Mouse (Mus musculus) lung, postnatal 0 days (tissue): ENCODE measurements around the gene Dhh. TPM values are rescaled to one million over a fixed set of nuclear protein-coding genes. Genes with fewer than 3 reads are reported as not detected.

Source experiments
- ATAC-seq: fragments of 200-750 bp; cut with Nextera tagmentation; 2 replicates; pipeline ENCODE4 v1.8.0; 2017; ENCODE audit warnings: moderate library complexity
- DNase-seq: peaks from one replicate; pipeline ENCODE4 v3.0.0-alpha.2; 2016; ENCODE audit warnings: low spot score
- H3K27ac ChIP-seq: fragments of 300-500 bp; sonication (generic); 2 replicates; pipeline ENCODE4 v1.5.1; 2014; ENCODE audit warnings: antibody characterized with exemption, mild to moderate bottlenecking, low read length, mixed read lengths
- H3K27me3 ChIP-seq: fragments of 300-500 bp; sonication (generic); replicated peaks from 2 replicates; pipeline ENCODE4 v1.6.1; 2014; ENCODE audit warnings: low read length, mixed read lengths; ENCODE audit not compliant: insufficient read depth
- H3K36me3 ChIP-seq: fragments of 300-500 bp; sonication (generic); 2 replicates; pipeline ENCODE4 v1.6.1; 2014; ENCODE audit warnings: low read length, mixed read lengths; ENCODE audit not compliant: insufficient read depth
- H3K4me1 ChIP-seq: fragments of 300-500 bp; sonication (generic); 2 replicates; pipeline ENCODE4 v1.6.1; 2014; ENCODE audit warnings: antibody characterized with exemption, low read depth, low read length, mixed read lengths; ENCODE audit not compliant: insufficient read depth
- H3K4me2 ChIP-seq: fragments of 300-500 bp; sonication (generic); replicated peaks from 2 replicates; pipeline ENCODE4 v1.6.1; 2014; ENCODE audit warnings: low read depth, mild to moderate bottlenecking, low read length, moderate library complexity, mixed read lengths
- H3K4me3 ChIP-seq: fragments of 300-500 bp; sonication (generic); 2 replicates; pipeline ENCODE4 v1.5.1; 2014; ENCODE audit warnings: low read depth, low read length
- H3K9ac ChIP-seq: fragments of 300-500 bp; sonication (generic); replicated peaks from 2 replicates; pipeline ENCODE4 v1.6.1; 2014; ENCODE audit warnings: low read depth, mild to moderate bottlenecking
- H3K9me3 ChIP-seq: fragments of 300-500 bp; sonication (generic); 2 replicates; pipeline ENCODE4 v1.6.1; 2016; ENCODE audit warnings: low read length, mixed read lengths
- CTCF ChIP-seq: IDR thresholded peaks from 2 replicates; pipeline ENCODE4 v1.5.1; 2016; ENCODE audit warnings: antibody characterized with exemption, mild to moderate bottlenecking
- EP300 ChIP-seq: IDR thresholded peaks from 2 replicates; pipeline ENCODE4 v1.6.1; 2016; ENCODE audit warnings: antibody characterized with exemption, mild to moderate bottlenecking, control low read depth
- WGBS: fragments of 180-500 bp; shearing (Covaris S2); extraction: QIAGEN DNeasy Blood & Tissue Kit; methylation state at CpG from one replicate; pipeline ENCODE4 v1.1.7; 2014; 5-methylcytosine and 5-hydroxymethylcytosine counted together
- polyA plus RNA-seq: library from polyadenylated mRNA; unstranded; fragments of >200 nt; fragmentation: Nextera tagmentation; extraction: Ambion mirVana; gene quantifications from 2 replicates; pipeline ENCODE4 v1.2.1, GENCODE M21; 2015

Gene Dhh
- polyA plus RNA-seq, 1 experiment from 2014 or later = 6.6 TPM

GRCm38 (mm10) chr15:98849956-98850600 is 48.3 kb downstream of the Dhh start:
- H3K4me2 ChIP-seq = no peak overlapping the region
- DNase-seq (no peak), ATAC-seq (no peak)
- H3K4me3 ChIP-seq = no peak overlapping the region
- H3K9ac ChIP-seq = no peak overlapping the region
- no peaks in the 10 kb centered on the region for H3K9me3 ChIP-seq
- no peak overlapping the region for H3K27ac ChIP-seq
- H3K4me1 ChIP-seq = no peaks in the 10 kb centered on the region
- peaks cover 84% of the 10 kb centered on the region for H3K36me3 ChIP-seq
- H3K27me3 ChIP-seq = no peaks in the 10 kb centered on the region
- WGBS = 85% methylated on average over 16 of the region's 16 CpGs
- TF ChIP-seq EP300 = no peak

- ATAC-seq (no peak), DNase-seq (no peak)
- Histone ChIP-seq H3K4me3 (no peak overlapping the region), H3K9ac (no peak overlapping the region), H3K27me3 (no peaks in the 10 kb centered on the region), H3K4me1 (no peaks in the 10 kb centered on the region), H3K27ac (no peak overlapping the region), H3K36me3 (peaks cover 84% of the 10 kb centered on the region), H3K9me3 (no peaks in the 10 kb centered on the region), H3K4me2 (no peak overlapping the region)
- 95% methylated on average over 11 of the region's 11 CpGs for WGBS
- TF ChIP-seq EP300 (no peak), CTCF (no peak)
These were observed 49.2 kb downstream of the Dhh start for GRCm38 (mm10) chr15:98849165-98849564.

- Histone ChIP-seq H3K4me3 (no peak overlapping the region), H3K36me3 (peaks cover 77% of the 10 kb centered on the region), H3K27me3 (no peaks in the 10 kb centered on the region), H3K4me2 (no peak overlapping the region), H3K9ac (no peak overlapping the region), H3K4me1 (no peaks in the 10 kb centered on the region), H3K27ac (no peak overlapping the region), H3K9me3 (no peaks in the 10 kb centered on the region)
- 92% methylated on average over 8 of the region's 8 CpGs for WGBS
- no peak for ATAC-seq
- no peak for DNase-seq
- TF ChIP-seq CTCF (no peak), EP300 (no peak)
These were observed 52.2 kb downstream of the Dhh start for GRCm38 (mm10) chr15:98846140-98846539.

GRCm38 (mm10) chr15:98845149-98845548 is 53.2 kb downstream of the Dhh start:
- Histone ChIP-seq H3K9me3 (no peaks in the 10 kb centered on the region), H3K27ac (no peak overlapping the region), H3K4me3 (no peak overlapping the region), H3K4me2 (no peak overlapping the region), H3K4me1 (no peaks in the 10 kb centered on the region), H3K9ac (no peak overlapping the region), H3K36me3 (peaks cover 77% of the 10 kb centered on the region), H3K27me3 (no peaks in the 10 kb centered on the region)
- WGBS = 96% methylated on average over 2 of the region's 2 CpGs
- ATAC-seq (no peak), DNase-seq (no peak)
- no peak for TF ChIP-seq CTCF
- no peak for TF ChIP-seq EP300

- H3K36me3 ChIP-seq = peaks cover 79% of the 10 kb centered on the region
- H3K9ac ChIP-seq = no peak overlapping the region
- ATAC-seq = no peak
- no peak overlapping the region for H3K27ac ChIP-seq
- H3K4me2 ChIP-seq = no peak overlapping the region
- no peaks in the 10 kb centered on the region for H3K27me3 ChIP-seq
- 88% methylated on average over 11 of the region's 11 CpGs for WGBS
- no peaks in the 10 kb centered on the region for H3K4me1 ChIP-seq
- TF ChIP-seq CTCF = no peak
- TF ChIP-seq EP300 = no peak
- H3K4me3 ChIP-seq = no peak overlapping the region
- no peak for DNase-seq
- H3K9me3 ChIP-seq = no peaks in the 10 kb centered on the region
These were observed 54.6 kb downstream of the Dhh start for GRCm38 (mm10) chr15:98843595-98844223.

Other genes with a start within 250 kb of the Dhh start
- 14.5 and 17.5 TPM in 2 replicates for gene Ddx23, start 235.6 kb downstream of the Dhh start, polyA plus RNA-seq
- gene Rnd1, start 221.1 kb downstream of the Dhh start, polyA plus RNA-seq = 3.1 and 3.9 TPM in 2 replicates
- 3.7 and 5.1 TPM in 2 replicates for gene Ccdc65, start 190.3 kb downstream of the Dhh start, polyA plus RNA-seq
- 45.2 and 45.5 TPM in 2 replicates for gene Fkbp11, start 170.3 kb downstream of the Dhh start, polyA plus RNA-seq
- gene Arf3, start 135.3 kb downstream of the Dhh start, polyA plus RNA-seq = 47.1 and 56.0 TPM in 2 replicates
- 0.13 and 0.14 TPM in 2 replicates for gene Wnt10b, start 120.4 kb downstream of the Dhh start, polyA plus RNA-seq
- not detected in 2 replicates for gene Wnt1, start 108.7 kb downstream of the Dhh start, polyA plus RNA-seq
- gene Ddn, start 89.0 kb downstream of the Dhh start, polyA plus RNA-seq = 0.04 TPM in 2 replicates
- gene Prkag1, start 67.0 kb downstream of the Dhh start, polyA plus RNA-seq = 72.2 and 76.7 TPM in 2 replicates
- 8.7 and 11.1 TPM in 2 replicates for gene Kmt2d, start 27.3 kb downstream of the Dhh start, polyA plus RNA-seq
- 8.1 and 10.2 TPM in 2 replicates for gene Rhebl1, start 4.0 kb downstream of the Dhh start, polyA plus RNA-seq
- 16.5 and 17.0 TPM in 2 replicates for gene Lmbr1l, start 19.7 kb upstream of the Dhh start, polyA plus RNA-seq
- gene Tuba1b, start 36.0 kb upstream of the Dhh start, polyA plus RNA-seq = 415 and 427 TPM in 2 replicates
- not detected in 2 replicates for gene Gm49450, start 55.0 kb upstream of the Dhh start, polyA plus RNA-seq
- 881 and 945 TPM in 2 replicates for gene Tuba1a, start 55.2 kb upstream of the Dhh start, polyA plus RNA-seq
- gene Tuba1c, start 131.4 kb upstream of the Dhh start, polyA plus RNA-seq = 45.1 and 53.2 TPM in 2 replicates
- 0.32 and 0.42 TPM in 2 replicates for gene Prph, start 156.6 kb upstream of the Dhh start, polyA plus RNA-seq
- gene Troap, start 176.0 kb upstream of the Dhh start, polyA plus RNA-seq = 0.95 and 0.99 TPM in 2 replicates
- not detected in 2 replicates for gene C1ql4, start 189.3 kb upstream of the Dhh start, polyA plus RNA-seq
- gene Dnajc22, start 194.6 kb upstream of the Dhh start, polyA plus RNA-seq = 0.50 and 0.96 TPM in 2 replicates
- gene Spats2, start 227.4 kb upstream of the Dhh start, polyA plus RNA-seq = 13.7 and 16.3 TPM in 2 replicates